Mouse (Mus musculus): ENCODE data around the gene Higd2a. TPM values are rescaled to one million over a fixed set of nuclear protein-coding genes. Genes with fewer than 3 reads are reported as not detected.
A peak's percentile ranks its signal among the peaks of the same experiment; 100 is the strongest.

Higd2a gene
- total RNA-seq (2021): 100 to 1,000 TPM; 193 to 204 TPM
- long read RNA-seq, experiment 1, transcript Higd2a-201 (2 exons, 648 nt): major isoform, 151 of 161 reads
- long read RNA-seq, experiment 1, partial matches to known transcripts: 0 of 161 reads
- long read RNA-seq, experiment 1, other reads (novel, unspliced or antisense): 10 of 161 reads
- long read RNA-seq, experiment 2, transcript Higd2a-201 (2 exons, 648 nt): major isoform, 107 of 119 reads
- long read RNA-seq, experiment 2, partial matches to known transcripts: 0 of 119 reads
- long read RNA-seq, experiment 2, other reads (novel, unspliced or antisense): 12 of 119 reads

- DNase-seq (ENCODE audit: low spot score in 2 of 2): peak; percentile 76 to 94
Measured at GRCm38 (mm10) chr13:54589996-54590951, at the start of gene Higd2a, which contains the start of gene Nop16. Higd2a (plus strand) TSS chr13:54590207. Nop16 (minus strand) TSS chr13:54590090.

DNA sequence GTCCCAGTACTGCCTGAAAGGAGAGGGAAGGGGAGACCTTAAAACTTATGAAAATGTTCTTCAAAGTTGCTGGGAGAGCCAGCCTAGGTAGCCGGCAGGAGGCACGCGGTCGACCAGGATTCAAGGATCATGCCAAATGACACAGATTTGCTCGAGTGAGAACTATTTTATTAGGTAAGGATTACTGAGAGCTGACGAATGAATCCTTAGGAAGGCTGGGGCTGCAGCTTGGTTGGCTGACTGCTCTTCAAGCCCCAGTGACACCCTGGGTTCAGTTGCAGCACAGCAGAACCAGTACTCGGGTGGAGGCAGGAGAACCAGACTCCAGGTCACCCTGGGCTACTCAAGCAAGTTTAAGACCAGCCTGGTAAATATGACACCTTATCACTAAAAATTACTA, 42.0 kb upstream of the Higd2a start:
- no peak for DNase-seq (ENCODE audit: low spot score in 2 of 2)

DNA sequence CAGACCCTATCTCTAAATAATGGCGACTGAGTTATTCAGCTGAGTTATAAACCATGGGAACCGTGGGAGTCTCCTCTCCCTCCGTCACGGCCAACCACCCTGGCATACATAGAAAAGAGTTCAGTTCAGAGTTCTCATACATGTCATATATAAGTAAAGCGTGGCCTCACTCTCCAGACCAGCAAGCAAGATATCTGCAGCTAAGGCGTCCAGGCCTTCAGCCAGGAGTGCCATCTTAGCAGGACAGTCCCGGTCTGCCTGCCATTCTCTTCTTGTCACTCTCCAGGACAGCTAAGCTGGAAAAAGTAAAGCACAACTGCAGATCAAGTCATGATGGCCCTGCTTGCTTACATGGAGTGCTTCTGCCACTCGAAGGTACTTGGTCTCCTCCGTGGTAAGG, 33.8 kb upstream of the Higd2a start:
- no peak for DNase-seq (ENCODE audit: low spot score in 2 of 2)

DNA sequence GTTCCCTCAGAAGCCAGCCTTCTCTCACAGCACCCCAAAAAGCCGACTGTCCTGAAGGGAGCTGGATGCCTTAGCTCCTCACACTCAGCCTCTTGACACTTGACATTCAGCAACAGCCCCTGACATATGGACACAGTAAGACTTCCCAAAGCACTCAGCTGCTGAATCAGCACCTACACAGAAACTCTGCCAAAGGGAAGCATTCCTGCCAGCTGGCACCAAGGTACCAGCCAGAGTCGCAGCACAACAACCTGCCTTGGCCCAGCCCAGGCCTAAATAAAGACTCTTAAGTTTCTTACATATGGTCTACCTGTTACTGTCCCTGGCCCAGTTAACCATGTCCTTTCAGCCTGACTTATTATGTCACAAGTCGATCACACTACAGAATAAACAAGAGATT, 33.2 kb upstream of the Higd2a start:
- DNase-seq (ENCODE audit: low spot score in 2 of 2): no peak

DNA sequence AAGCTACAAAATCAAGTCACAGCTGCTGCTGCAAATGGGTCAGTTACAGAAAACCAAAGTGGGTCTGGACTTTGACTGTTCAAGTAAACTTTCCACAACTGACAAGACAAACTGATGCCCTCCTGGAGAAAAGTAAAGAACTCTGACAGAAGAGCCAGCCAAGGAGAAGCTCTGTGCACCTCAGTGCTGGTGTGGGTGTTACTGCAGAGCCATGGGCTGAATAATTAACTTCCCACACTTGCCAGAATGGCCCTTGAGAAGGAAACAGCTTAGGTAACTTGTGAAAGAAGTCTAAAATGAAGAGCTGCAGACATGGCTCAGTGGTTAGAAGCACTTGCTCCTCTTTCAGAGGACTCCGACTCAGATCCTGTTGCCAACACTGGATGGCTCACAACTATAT, 32.4 kb upstream of the Higd2a start:
- DNase-seq (ENCODE audit: low spot score in 2 of 2): no peak

- no peak for DNase-seq (ENCODE audit: low spot score in 2 of 2)
Measured at GRCm38 (mm10) chr13:54559656-54560055, 30.4 kb upstream of the Higd2a start.

GRCm38 (mm10) chr13:54560608-54561007, 29.4 kb upstream of the Higd2a start:
- no peak for DNase-seq (ENCODE audit: low spot score in 2 of 2)

DNA sequence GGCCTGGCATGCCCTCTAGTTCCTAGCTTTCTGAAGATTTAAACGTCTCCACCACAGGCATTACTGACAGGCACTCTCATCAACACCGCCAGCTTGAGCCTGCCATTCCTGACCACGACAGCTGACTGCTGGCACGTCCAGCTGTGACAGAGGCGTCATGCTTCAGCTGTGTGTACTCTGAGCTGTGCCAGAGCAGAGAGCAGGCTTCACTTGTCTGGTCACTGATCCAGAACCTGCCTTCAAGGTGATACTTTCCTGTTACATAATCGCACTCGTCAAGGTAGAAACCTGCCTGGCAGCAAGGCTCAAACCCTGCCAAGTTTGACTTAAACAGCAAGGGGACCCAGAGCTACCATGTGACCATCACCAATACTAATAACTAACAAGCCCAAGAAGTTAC, 27.4 kb upstream of the Higd2a start:
- DNase-seq (ENCODE audit: low spot score in 2 of 2): no peak

- no peak for DNase-seq (ENCODE audit: low spot score in 2 of 2)
Measured at GRCm38 (mm10) chr13:54564232-54565200, 25.5 kb upstream of the Higd2a start.

GRCm38 (mm10) chr13:54565201-54565581, 24.8 kb upstream of the Higd2a start, which contains the start of gene 4833439L19Rik:
4833439L19Rik (minus strand) TSS chr13:54565435.
- DNase-seq (ENCODE audit: low spot score in 2 of 2): peak; percentile 78 to 79

DNA sequence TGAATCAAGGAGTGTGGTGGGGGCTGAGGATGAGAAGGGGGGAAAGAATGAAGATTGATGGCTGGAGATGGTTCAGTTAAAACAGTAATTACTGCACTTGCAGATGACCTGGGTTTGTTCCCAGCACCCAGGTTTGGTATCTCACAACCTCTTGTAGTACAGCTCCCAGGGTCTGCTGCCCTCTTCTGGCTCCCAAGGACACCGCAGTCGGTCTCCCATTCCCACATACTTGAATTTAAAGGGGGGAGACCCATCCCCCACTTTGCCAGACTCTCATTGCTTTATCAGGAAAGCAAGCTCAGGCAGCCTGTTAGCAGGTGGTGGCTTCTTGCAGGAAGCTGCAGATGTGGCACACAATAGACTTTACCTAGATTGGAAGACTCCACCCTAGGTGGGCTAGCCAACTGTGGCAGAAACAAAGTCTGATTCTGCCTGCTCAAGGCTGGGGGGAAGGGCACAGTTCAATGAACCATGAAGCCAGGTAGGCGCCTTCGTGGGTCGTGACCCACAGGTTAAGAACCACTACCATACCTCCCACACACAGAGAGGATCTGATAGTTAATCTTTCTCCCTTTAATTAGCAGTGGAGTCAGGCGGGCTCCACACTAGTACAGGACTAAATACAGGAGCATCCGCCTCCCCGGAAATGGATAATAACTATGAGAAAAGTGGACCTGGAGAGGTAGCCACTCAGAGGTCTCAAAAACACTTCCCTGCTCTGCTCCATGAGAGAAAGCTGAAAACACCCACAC, 24.2 kb upstream of the Higd2a start:
- no peak for DNase-seq (ENCODE audit: low spot score in 2 of 2)

- no peak for DNase-seq (ENCODE audit: low spot score in 2 of 2)
Measured at GRCm38 (mm10) chr13:54568380-54568779, 21.6 kb upstream of the Higd2a start.

GRCm38 (mm10) chr13:54569282-54569681, 20.7 kb upstream of the Higd2a start:
- DNase-seq (ENCODE audit: low spot score in 2 of 2): no peak

GRCm38 (mm10) chr13:54570736-54571135, 19.3 kb upstream of the Higd2a start:
- no peak for DNase-seq (ENCODE audit: low spot score in 2 of 2)

- no peak for DNase-seq (ENCODE audit: low spot score in 2 of 2)
Measured at GRCm38 (mm10) chr13:54571637-54572036, 18.4 kb upstream of the Higd2a start.

GRCm38 (mm10) chr13:54572621-54573020, 17.4 kb upstream of the Higd2a start:
- no peak for DNase-seq (ENCODE audit: low spot score in 2 of 2)

- peak; percentile 59 to 61 for DNase-seq (ENCODE audit: low spot score in 2 of 2)
Measured at GRCm38 (mm10) chr13:54574854-54575481, 15.0 kb upstream of the Higd2a start, which contains the start of gene Arl10. Arl10 (plus strand) TSS chr13:54575015.

GRCm38 (mm10) chr13:54575489-54575888, 14.5 kb upstream of the Higd2a start:
- DNase-seq (ENCODE audit: low spot score in 2 of 2): no peak

DNA sequence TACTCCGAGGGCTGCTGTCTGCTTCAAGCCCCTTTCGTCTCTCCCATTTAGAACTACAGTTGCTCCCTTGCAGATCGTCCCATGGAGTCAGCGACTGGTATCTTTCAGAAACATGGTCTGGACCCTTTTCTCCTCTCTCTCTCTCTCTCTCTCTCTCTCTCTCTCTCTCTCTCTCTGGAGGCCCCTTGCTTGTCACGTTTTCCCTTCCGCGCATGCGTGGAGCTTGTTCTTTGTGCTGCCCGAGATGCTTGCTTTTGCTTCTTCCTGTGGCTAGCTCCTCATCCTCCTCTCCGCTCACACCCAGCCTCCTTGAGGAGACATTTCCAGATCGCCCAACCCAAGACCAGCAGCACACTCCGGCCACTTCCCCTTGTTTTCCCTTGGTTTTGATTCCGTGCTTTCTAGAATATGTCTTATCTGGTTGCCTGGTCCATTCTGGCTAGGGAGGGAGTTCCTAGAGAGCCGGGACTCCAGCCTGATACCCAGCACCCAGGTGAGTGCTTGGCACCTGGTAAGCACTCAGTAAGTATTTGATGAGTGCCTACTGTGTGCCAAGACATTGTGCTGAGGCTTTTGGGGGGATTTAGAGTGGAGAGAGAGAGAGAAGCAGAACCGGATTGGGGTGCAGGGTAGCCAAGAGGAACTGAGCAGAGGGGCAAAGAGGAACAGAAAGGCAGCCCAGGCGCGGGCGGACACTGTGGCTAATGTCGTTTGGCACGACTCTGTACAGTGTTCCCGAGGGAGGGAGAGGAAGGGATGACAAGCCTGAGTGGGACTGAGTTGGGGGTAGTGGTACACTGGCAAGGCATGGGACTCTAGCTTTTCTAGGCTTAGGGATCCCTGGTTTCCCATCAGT, 12.1 kb upstream of the Higd2a start:
- no peak for DNase-seq (ENCODE audit: low spot score in 2 of 2)

All from adrenal gland, postnatal 4 days (tissue).